Comparison of ENCODE assay signal across 28 mouse cellular contexts in the genomic region with DNA sequence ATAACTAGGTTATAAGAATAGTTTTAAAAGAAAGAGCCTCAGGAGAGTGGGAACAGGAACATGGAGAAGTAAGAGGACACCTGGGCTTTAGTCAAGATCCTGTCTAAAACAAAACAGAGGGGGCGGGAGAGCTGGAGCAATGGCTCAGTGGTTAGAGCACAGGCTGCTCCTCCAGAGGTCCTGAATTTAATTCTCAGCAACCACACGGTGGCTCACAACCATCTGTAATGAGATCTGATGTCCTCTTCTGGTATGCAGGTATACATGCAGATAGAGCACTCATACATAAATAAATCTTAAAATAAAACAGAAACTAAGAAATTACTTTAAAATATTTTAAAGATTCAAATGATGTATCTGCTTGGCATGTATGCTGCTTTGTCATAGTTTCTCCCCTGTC. TPM values are rescaled to one million over a fixed set of nuclear protein-coding genes. Genes with fewer than 3 reads are reported as not detected.
A peak's percentile ranks its signal among the peaks of the same experiment; 100 is the strongest.
DNase-seq lines count a peak whose midpoint lies in the region; ATAC-seq and TF ChIP-seq lines count a peak whose summit lies in the region.
"Had no signal": no experiment of that assay in that cellular context is flagged by ENCODE, and none has a peak within 500 bp of the region (broad histone marks: within the 10 kb centered on the region; RNA-seq: fewer than 3 reads in every experiment).

No protein-coding gene starts in this region.

- no peak for TF ChIP-seq POLR2A in kidney, adult 2 months (IDR thresholded peaks at IDR 0.05; ENCODE audit: low read depth, low read length)
- no peak for TF ChIP-seq POLR2A in CH12.LX (IDR thresholded peaks at IDR 0.05; ENCODE audit: low read depth, low read length)

- H3K4me2 ChIP-seq in kidney, postnatal 0 days (ENCODE audit: low read length) = no peak overlapping the region
- no peak overlapping the region for H3K4me2 ChIP-seq in midbrain, postnatal 0 days (ENCODE audit: low read depth, low read length, poor library complexity, severe bottlenecking)
- no peak overlapping the region for H3K4me2 ChIP-seq in midbrain, embryonic 13.5 days (replicated peaks)
- H3K4me2 ChIP-seq in CH12.LX (ENCODE audit: insufficient read depth, low read depth, poor library complexity, severe bottlenecking) = no peak overlapping the region
- no peak overlapping the region for H3K4me2 ChIP-seq in stomach, postnatal 0 days (replicated peaks; ENCODE audit: low read depth)
- H3K4me2 ChIP-seq: embryonic facial prominence, embryonic 15.5 days; forebrain, embryonic 15.5 days; heart, embryonic 13.5 days; hindbrain, embryonic 12.5 days; limb, embryonic 12.5 days; liver, embryonic 12.5 days; neural tube, embryonic 13.5 days had no signal

- no peaks in the 10 kb centered on the region for H3K27me3 ChIP-seq in kidney, postnatal 0 days (ENCODE audit: insufficient read depth, low read length)
- no peaks in the 10 kb centered on the region for H3K27me3 ChIP-seq in kidney, adult 2 months (replicated peaks; ENCODE audit: control insufficient read depth, insufficient read depth, low read length)
- no peaks in the 10 kb centered on the region for H3K27me3 ChIP-seq in midbrain, postnatal 0 days (ENCODE audit: insufficient read depth, low read length)
- H3K27me3 ChIP-seq in midbrain, embryonic 13.5 days = no peaks in the 10 kb centered on the region
- no peaks in the 10 kb centered on the region for H3K27me3 ChIP-seq in CH12.LX (replicated peaks)
- no peaks in the 10 kb centered on the region for H3K27me3 ChIP-seq in stomach, postnatal 0 days (ENCODE audit: control insufficient read depth, insufficient read depth, low read length)
- H3K27me3 ChIP-seq: embryonic facial prominence, embryonic 15.5 days; forebrain, embryonic 15.5 days; heart, embryonic 13.5 days; hindbrain, embryonic 12.5 days; limb, embryonic 12.5 days; liver, embryonic 12.5 days; neural tube, embryonic 13.5 days; Patski had no signal

- intact Hi-C loops in left cerebral cortex, postnatal 25 days (cut with DNase I) = no loop called here

- no peak for DNase-seq in kidney, postnatal 0 days (ENCODE audit: low spot score)
- DNase-seq in kidney, adult 2 months = no peak
- no peak for DNase-seq in midbrain, postnatal 0 days (ENCODE audit: low spot score)
- no peak for DNase-seq in CH12.LX (ENCODE audit: extremely low read depth)
- no peak for DNase-seq in stomach, postnatal 0 days (ENCODE audit: low spot score)
- no peak for DNase-seq in heart, adult 18-20 months
- no peak for DNase-seq in left cerebral cortex, postnatal 25 days (ENCODE audit: low spot score in 2 of 2)
- DNase-seq: adrenal gland, postnatal 36 days; cerebellum, adult 11 months; cerebellum, postnatal 14 days; gastrocnemius, postnatal 10 days; heart, adult 11 months; heart, postnatal 14 days; kidney, adult 8-10 months; kidney, postnatal 14 days; layer of hippocampus, postnatal 36 days; lung, adult 18-20 months; midbrain, embryonic 14.5 days; thymus, postnatal 36 days had no signal

- WGBS in kidney, postnatal 0 days = 65% methylated on average over 2 of the region's 2 CpGs
- 63% methylated on average over 2 of the region's 2 CpGs for WGBS in kidney, adult 2 months
- WGBS in midbrain, postnatal 0 days = 82% methylated on average over 2 of the region's 2 CpGs
- WGBS in midbrain, embryonic 13.5 days = 86% methylated on average over 2 of the region's 2 CpGs
- 61% methylated on average over 2 of the region's 2 CpGs for WGBS in stomach, postnatal 0 days

- H3K9ac ChIP-seq in kidney, postnatal 0 days (ENCODE audit: low read depth, low read length) = no peak overlapping the region
- no peak overlapping the region for H3K9ac ChIP-seq in midbrain, postnatal 0 days (replicated peaks; ENCODE audit: low read length, poor library complexity, severe bottlenecking)
- H3K9ac ChIP-seq in midbrain, embryonic 13.5 days (replicated peaks) = no peak overlapping the region
- no peak overlapping the region for H3K9ac ChIP-seq in CH12.LX (ENCODE audit: insufficient read depth, low read depth)
- no peak overlapping the region for H3K9ac ChIP-seq in stomach, postnatal 0 days (ENCODE audit: low read length)
- H3K9ac ChIP-seq: embryonic facial prominence, embryonic 15.5 days; forebrain, embryonic 15.5 days; heart, embryonic 13.5 days; hindbrain, embryonic 12.5 days; limb, embryonic 12.5 days; liver, embryonic 12.5 days; neural tube, embryonic 13.5 days had no signal

- H3K27ac ChIP-seq in kidney, postnatal 0 days = no peak overlapping the region
- H3K27ac ChIP-seq in kidney, adult 2 months (ENCODE audit: insufficient read depth, low read depth, low read length) = no peak overlapping the region
- no peak overlapping the region for H3K27ac ChIP-seq in midbrain, postnatal 0 days (ENCODE audit: low read depth, low read length)
- H3K27ac ChIP-seq in midbrain, embryonic 13.5 days = no peak overlapping the region
- no peak overlapping the region for H3K27ac ChIP-seq in CH12.LX (ENCODE audit: insufficient read depth, low read depth)
- no peak overlapping the region; the same call in 1 of the 2 replicates for H3K27ac ChIP-seq in stomach, postnatal 0 days (replicated peaks)
- H3K27ac ChIP-seq: forebrain, embryonic 15.5 days; hindbrain, embryonic 12.5 days; liver, embryonic 12.5 days; neural tube, embryonic 13.5 days had no signal

- TF ChIP-seq EP300 in CH12.LX (IDR thresholded peaks at IDR 0.05; ENCODE audit: low read length) = no peak
- TF ChIP-seq EP300 in stomach, postnatal 0 days (optimal IDR thresholded peaks at IDR 0.05) = no peak

- dilution Hi-C loops in CH12.LX (cut with MboI; ENCODE audit: extremely low pct_ligation_motif_present, extremely low pct_unique_long_range_greater_than_20kb, low sequenced_read_pairs) = no loop called here

- peaks cover 6% of the 10 kb centered on the region; the same call in 1 of the 2 replicates for H3K4me1 ChIP-seq in kidney, postnatal 0 days (replicated peaks; ENCODE audit: insufficient read depth, low read length)
- peaks cover 18% of the 10 kb centered on the region; the same call in 1 of the 2 replicates for H3K4me1 ChIP-seq in kidney, adult 2 months (ENCODE audit: control insufficient read depth, insufficient read depth, low read length)
- no peaks in the 10 kb centered on the region for H3K4me1 ChIP-seq in midbrain, postnatal 0 days (ENCODE audit: insufficient read depth, low read length)
- 0 out of 2 replicates have a peak, but pooled peaks cover 3% of the 10 kb centered on the region for H3K4me1 ChIP-seq in midbrain, embryonic 13.5 days (replicated peaks)
- peaks cover 37 to 82% of the 10 kb centered on the region in 2 experiments for H3K4me1 ChIP-seq in CH12.LX (ENCODE audit: control insufficient read depth in 1 of 2, insufficient read depth in 2 of 2)
- H3K4me1 ChIP-seq in stomach, postnatal 0 days (replicated peaks; ENCODE audit: control insufficient read depth, insufficient read depth) = peaks cover 8% of the 10 kb centered on the region

- TF ChIP-seq CTCF in kidney, postnatal 0 days (IDR thresholded peaks at IDR 0.05; ENCODE audit: low read depth) = peak; percentile 26; the same call in 1 of the 2 replicates
- TF ChIP-seq CTCF in kidney, adult 2 months (conservative IDR thresholded peaks at IDR 0.05; ENCODE audit: insufficient read depth, insufficient read length, low read depth, low read length) = no peak
- TF ChIP-seq CTCF in midbrain, postnatal 0 days (IDR thresholded peaks at IDR 0.05) = peak; percentile 10; the same call in 1 of the 2 replicates
- TF ChIP-seq CTCF in CH12.LX (conservative IDR thresholded peaks at IDR 0.05 in 1 of 2, IDR thresholded peaks at IDR 0.05 in 1 of 2; ENCODE audit: low read depth in 2 of 2, low read length in 2 of 2) = peak in 1 of 2 experiments; percentile 74; a peak in 2 of 4 replicates
- TF ChIP-seq CTCF in stomach, postnatal 0 days (IDR thresholded peaks at IDR 0.05; ENCODE audit: low read depth) = peak; percentile 41

- no peak overlapping the region for H3K4me3 ChIP-seq in kidney, postnatal 0 days (replicated peaks; ENCODE audit: low read depth, low read length)
- H3K4me3 ChIP-seq in kidney, adult 2 months (ENCODE audit: insufficient read depth, low read depth, low read length) = no peak overlapping the region
- H3K4me3 ChIP-seq in midbrain, postnatal 0 days (ENCODE audit: low read depth, low read length) = no peak overlapping the region
- H3K4me3 ChIP-seq in midbrain, embryonic 13.5 days (replicated peaks) = no peak overlapping the region
- H3K4me3 ChIP-seq in CH12.LX (replicated peaks in 1 of 3; ENCODE audit: low read depth in 2 of 3, low read length in 2 of 3, poor library complexity in 1 of 3) = no peak overlapping the region
- H3K4me3 ChIP-seq in stomach, postnatal 0 days (ENCODE audit: low read depth, low read length) = no peak overlapping the region
- H3K4me3 ChIP-seq: embryonic facial prominence, embryonic 15.5 days; forebrain, embryonic 15.5 days; heart, embryonic 13.5 days; hindbrain, embryonic 12.5 days; limb, embryonic 12.5 days; liver, embryonic 12.5 days; neural tube, embryonic 13.5 days had no signal

- peak; percentile 71 for TF ChIP-seq RAD21 in CH12.LX (IDR thresholded peaks at IDR 0.05; ENCODE audit: low read depth, low read length)

- H3K9me3 ChIP-seq in kidney, postnatal 0 days (replicated peaks; ENCODE audit: low read length) = no peaks in the 10 kb centered on the region
- no peaks in the 10 kb centered on the region for H3K9me3 ChIP-seq in midbrain, postnatal 0 days (ENCODE audit: low read length)
- no peaks in the 10 kb centered on the region for H3K9me3 ChIP-seq in midbrain, embryonic 13.5 days
- H3K9me3 ChIP-seq in CH12.LX (replicated peaks; ENCODE audit: low read length) = no peaks in the 10 kb centered on the region
- no peaks in the 10 kb centered on the region for H3K9me3 ChIP-seq in stomach, postnatal 0 days (ENCODE audit: control insufficient read depth, low read length)
- H3K9me3 ChIP-seq: embryonic facial prominence, embryonic 15.5 days; forebrain, embryonic 15.5 days; heart, embryonic 13.5 days; hindbrain, embryonic 12.5 days; limb, embryonic 12.5 days; liver, embryonic 12.5 days; neural tube, embryonic 13.5 days had no signal

- in situ Hi-C loops in CH12.LX (cut with MboI; ENCODE audit: low pct_ligation_motif_present, low pct_unique_long_range_greater_than_20kb, low sequenced_read_pairs) = loop anchor here (10.0 to 25.0 kb wide), 2 partner anchors 265 to 432 kb away; no protein-coding TSS in a partner anchor

- no peaks in the 10 kb centered on the region for H3K79me2 ChIP-seq in CH12.LX (replicated peaks; ENCODE audit: control insufficient read depth, extremely low read depth, insufficient read depth, poor library complexity, severe bottlenecking)

- no peak for ATAC-seq in kidney, postnatal 0 days (replicated peaks; ENCODE audit: low FRiP score, low read depth)
- no peak for ATAC-seq in midbrain, postnatal 0 days (ENCODE audit: low FRiP score)
- ATAC-seq in midbrain, embryonic 13.5 days = no peak
- ATAC-seq in stomach, postnatal 0 days (ENCODE audit: low FRiP score, low TSS enrichment) = no peak
- ATAC-seq: forebrain, embryonic 15.5 days; liver, embryonic 12.5 days; Patski had no signal

- H3K36me3 ChIP-seq in kidney, postnatal 0 days (ENCODE audit: insufficient read depth, low read length) = no peaks in the 10 kb centered on the region
- no peaks in the 10 kb centered on the region for H3K36me3 ChIP-seq in kidney, adult 2 months (ENCODE audit: control insufficient read depth, insufficient read depth, low read length)
- H3K36me3 ChIP-seq in midbrain, postnatal 0 days (ENCODE audit: insufficient read depth, low read length) = no peaks in the 10 kb centered on the region
- H3K36me3 ChIP-seq in midbrain, embryonic 13.5 days = no peaks in the 10 kb centered on the region
- peaks cover 0 to 11% of the 10 kb centered on the region in 2 experiments for H3K36me3 ChIP-seq in CH12.LX (replicated peaks in 1 of 2; ENCODE audit: control insufficient read depth in 1 of 2, insufficient read depth in 1 of 2, low read length in 1 of 2)
- H3K36me3 ChIP-seq in stomach, postnatal 0 days (ENCODE audit: control insufficient read depth, insufficient read depth, low read length) = no peaks in the 10 kb centered on the region
- H3K36me3 ChIP-seq: embryonic facial prominence, embryonic 15.5 days; forebrain, embryonic 15.5 days; heart, embryonic 13.5 days; hindbrain, embryonic 12.5 days; limb, embryonic 12.5 days; neural tube, embryonic 13.5 days had no signal

RNA-seq across cellular contexts. Expression of gene Tubd1, which starts 27.8 kb away (rescaled TPM):
- 8.4 and 8.5 TPM in 2 replicates for polyA plus RNA-seq in kidney, postnatal 0 days (2015; fragmentation: Nextera tagmentation; extraction: Ambion mirVana)
- 2.6 and 2.8 TPM in 2 replicates for polyA plus RNA-seq in kidney, adult 2 months (2012; rRNA removed)
- 1.7 and 2.7 TPM in 2 replicates for total RNA-seq in midbrain, postnatal 0 days (2014; rRNA removed)
- 4.5 and 5.0 TPM in 2 replicates for polyA plus RNA-seq in midbrain, postnatal 0 days (2015; fragmentation: Nextera tagmentation; extraction: Ambion mirVana)
- 6.2 and 7.9 TPM in 2 replicates for polyA plus RNA-seq in midbrain, embryonic 13.5 days (2015; fragmentation: Nextera tagmentation; extraction: Ambion mirVana)
- total RNA-seq in CH12.LX (2012; rRNA removed) (11.9 and 14.3 TPM in 2 replicates), CH12.LX (2014; rRNA removed) (9.7 and 9.8 TPM in 2 replicates)
- polyA plus RNA-seq in CH12.LX (2012; ENCODE audit: insufficient read length, low read depth) = 12.6 and 13.4 TPM in 2 replicates
- polyA plus RNA-seq in stomach, postnatal 0 days (2015; fragmentation: Nextera tagmentation; extraction: Ambion mirVana) = 7.6 and 7.8 TPM in 2 replicates
- 1 to 10 TPM; 5.3 TPM for total RNA-seq in heart, adult 18-20 months (2021)
- 1 to 10 TPM; 5.3 to 6.8 TPM for total RNA-seq in left cerebral cortex, postnatal 25 days (2021)

RNA-seq across cellular contexts. Expression of gene Rps6kb1, which starts 28.0 kb away (rescaled TPM):
- polyA plus RNA-seq in kidney, postnatal 0 days (2015; fragmentation: Nextera tagmentation; extraction: Ambion mirVana) = 50.8 and 55.8 TPM in 2 replicates
- polyA plus RNA-seq in kidney, adult 2 months (2012; rRNA removed) = 6.0 and 7.3 TPM in 2 replicates
- total RNA-seq in midbrain, postnatal 0 days (2014; rRNA removed) = 35.6 and 47.9 TPM in 2 replicates
- 53.7 and 59.6 TPM in 2 replicates for polyA plus RNA-seq in midbrain, postnatal 0 days (2015; fragmentation: Nextera tagmentation; extraction: Ambion mirVana)
- polyA plus RNA-seq in midbrain, embryonic 13.5 days (2015; fragmentation: Nextera tagmentation; extraction: Ambion mirVana) = 56.9 and 63.2 TPM in 2 replicates
- total RNA-seq in CH12.LX (2012; rRNA removed) (45.2 and 56.7 TPM in 2 replicates), CH12.LX (2014; rRNA removed) (76.9 and 79.9 TPM in 2 replicates)
- polyA plus RNA-seq in CH12.LX (2012; ENCODE audit: insufficient read length, low read depth) = 110 and 152 TPM in 2 replicates
- 40.7 and 42.3 TPM in 2 replicates for polyA plus RNA-seq in stomach, postnatal 0 days (2015; fragmentation: Nextera tagmentation; extraction: Ambion mirVana)
- 10 to 100 TPM; 20.0 to 22.1 TPM for total RNA-seq in heart, adult 18-20 months (2021)
- total RNA-seq in left cerebral cortex, postnatal 25 days (2021) = 10 to 100 TPM; 34.1 to 38.1 TPM
